Mouse (Mus musculus): ENCODE measurements around the gene Sirpb1c. TPM values are rescaled to one million over a fixed set of nuclear protein-coding genes. Genes with fewer than 3 reads are reported as not detected.
"Not testable (repeated sequence)": the region's sequence is repeated elsewhere in the genome, so short reads cannot be mapped to it uniquely, and the experiment has no call there.

The Sirpb1c gene
- polyA plus RNA-seq (2015; fragmentation: Nextera tagmentation; extraction: Ambion mirVana): not detected in 2 replicates

DNA sequence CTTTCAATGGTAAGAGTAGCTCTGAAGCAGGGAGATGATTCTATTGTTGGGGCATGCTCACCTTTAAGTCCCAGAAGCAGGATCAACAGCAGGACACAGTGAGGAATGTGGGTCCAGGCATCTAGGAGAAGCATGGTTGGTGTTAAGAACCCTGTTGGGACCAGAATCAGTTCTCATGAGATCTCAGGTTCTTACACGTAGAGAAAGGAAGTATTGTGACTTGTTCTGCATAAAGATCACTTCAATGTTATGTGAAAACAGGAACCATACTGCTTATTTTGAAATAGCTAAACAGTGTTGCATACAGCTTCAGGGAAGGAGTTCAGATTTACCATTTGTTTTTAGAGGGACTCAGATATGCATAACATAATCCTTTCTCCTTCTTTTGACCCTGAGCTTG lies at the start of gene Sirpb1c:
Sirpb1c (minus strand) TSS at position 249 of the 400 bp plus-strand sequence.
- not testable (repeated sequence) for H3K4me3 ChIP-seq; ATAC-seq (ENCODE audit: extremely low read depth, insufficient number of reproducible peaks, low FRiP score, low TSS enrichment); H3K4me2 ChIP-seq; H3K9me3 ChIP-seq; H3K27ac ChIP-seq (replicated peaks); H3K27me3 ChIP-seq (replicated peaks); H3K36me3 ChIP-seq; H3K4me1 ChIP-seq; H3K9ac ChIP-seq
- 63% methylated on average over 1 of the region's 1 CpGs for WGBS

DNA sequence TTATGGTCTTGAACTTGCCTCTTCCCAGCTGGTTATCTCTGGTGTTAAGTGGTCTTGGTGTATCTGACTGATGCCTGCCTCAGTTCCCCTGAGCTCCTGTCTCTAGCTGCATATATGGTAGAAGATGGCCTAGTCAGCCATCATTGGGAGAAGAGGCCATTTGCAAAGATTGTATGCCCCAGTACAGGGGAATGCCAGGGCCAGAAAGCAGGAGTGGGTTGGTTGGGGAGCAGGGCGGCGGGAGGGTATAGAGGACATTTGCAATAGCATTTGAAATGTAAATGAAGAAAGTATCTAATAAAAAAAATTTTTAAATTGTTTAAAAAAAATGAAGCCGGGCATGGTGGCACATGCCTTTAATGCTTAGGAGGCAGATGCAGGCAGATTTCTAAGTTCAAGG lies 38.1 kb upstream of the Sirpb1c start:
- Histone ChIP-seq H3K27ac (replicated peaks) (no peak overlapping the region), H3K4me2 (no peak overlapping the region), H3K4me3 (no peak overlapping the region), H3K9ac (no peak overlapping the region), H3K27me3 (replicated peaks) (no peaks in the 10 kb centered on the region), H3K36me3 (no peaks in the 10 kb centered on the region), H3K9me3 (0 out of 2 replicates have a peak, but pooled peaks cover 20% of the 10 kb centered on the region), H3K4me1 (no peaks in the 10 kb centered on the region)
- no peak for ATAC-seq (ENCODE audit: extremely low read depth, insufficient number of reproducible peaks, low FRiP score, low TSS enrichment)
- 74% methylated on average over 3 of the region's 3 CpGs for WGBS

DNA sequence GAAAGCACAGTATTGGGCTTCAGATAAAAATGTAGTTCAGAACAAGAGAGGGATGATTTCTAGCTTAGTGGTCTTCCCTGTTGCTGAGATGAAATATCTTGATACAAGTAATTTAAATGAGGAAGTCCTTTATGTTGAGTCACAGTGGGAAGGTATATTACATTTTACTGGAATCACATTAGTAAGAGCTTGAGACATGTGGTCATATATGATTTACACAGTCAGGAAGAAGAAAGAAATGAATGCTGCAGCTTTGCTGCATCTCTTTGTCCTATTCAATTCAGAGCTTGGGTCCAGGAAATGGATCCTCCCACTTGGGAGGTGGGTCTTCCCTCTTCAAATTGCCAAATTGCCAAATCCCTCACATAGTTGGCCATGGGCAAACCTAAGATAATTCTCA lies 7.4 kb upstream of the Sirpb1c start:
- not testable (repeated sequence) for H3K9me3 ChIP-seq; H3K4me1 ChIP-seq; H3K4me2 ChIP-seq; H3K9ac ChIP-seq; ATAC-seq (ENCODE audit: extremely low read depth, insufficient number of reproducible peaks, low FRiP score, low TSS enrichment); H3K27ac ChIP-seq (replicated peaks); H3K36me3 ChIP-seq; H3K4me3 ChIP-seq; H3K27me3 ChIP-seq (replicated peaks)

DNA sequence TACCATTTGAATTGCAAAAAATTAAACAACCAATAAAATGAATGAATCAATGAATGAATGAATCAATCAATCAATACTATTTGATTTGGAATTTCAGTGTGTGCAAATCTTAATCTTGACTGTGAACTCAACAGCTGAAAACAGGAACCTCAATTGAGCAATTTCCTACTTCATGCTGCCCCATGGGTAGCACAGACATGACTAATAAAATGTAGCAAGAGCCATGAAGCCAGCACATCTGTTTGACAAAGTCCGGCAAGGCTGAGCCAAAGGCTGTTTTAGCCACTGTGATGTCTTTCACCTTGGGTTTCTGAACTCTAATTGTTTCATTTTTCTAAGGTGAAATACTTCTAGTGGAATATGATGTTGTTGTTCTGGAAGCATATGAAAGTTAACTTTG lies 1.6 kb upstream of the Sirpb1c start:
- H3K4me3 ChIP-seq: no peak overlapping the region
- WGBS: 84% methylated on average over 1 of the region's 1 CpGs
- no peaks in the 10 kb centered on the region for H3K27me3 ChIP-seq (replicated peaks)
- H3K9me3 ChIP-seq: peaks cover 8% of the 10 kb centered on the region; the same call in 1 of the 2 replicates
- no peak overlapping the region for H3K4me2 ChIP-seq
- H3K27ac ChIP-seq (replicated peaks): no peak overlapping the region
- H3K36me3 ChIP-seq: no peaks in the 10 kb centered on the region
- H3K9ac ChIP-seq: no peak overlapping the region
- no peak for ATAC-seq (ENCODE audit: extremely low read depth, insufficient number of reproducible peaks, low FRiP score, low TSS enrichment)
- no peaks in the 10 kb centered on the region for H3K4me1 ChIP-seq

DNA sequence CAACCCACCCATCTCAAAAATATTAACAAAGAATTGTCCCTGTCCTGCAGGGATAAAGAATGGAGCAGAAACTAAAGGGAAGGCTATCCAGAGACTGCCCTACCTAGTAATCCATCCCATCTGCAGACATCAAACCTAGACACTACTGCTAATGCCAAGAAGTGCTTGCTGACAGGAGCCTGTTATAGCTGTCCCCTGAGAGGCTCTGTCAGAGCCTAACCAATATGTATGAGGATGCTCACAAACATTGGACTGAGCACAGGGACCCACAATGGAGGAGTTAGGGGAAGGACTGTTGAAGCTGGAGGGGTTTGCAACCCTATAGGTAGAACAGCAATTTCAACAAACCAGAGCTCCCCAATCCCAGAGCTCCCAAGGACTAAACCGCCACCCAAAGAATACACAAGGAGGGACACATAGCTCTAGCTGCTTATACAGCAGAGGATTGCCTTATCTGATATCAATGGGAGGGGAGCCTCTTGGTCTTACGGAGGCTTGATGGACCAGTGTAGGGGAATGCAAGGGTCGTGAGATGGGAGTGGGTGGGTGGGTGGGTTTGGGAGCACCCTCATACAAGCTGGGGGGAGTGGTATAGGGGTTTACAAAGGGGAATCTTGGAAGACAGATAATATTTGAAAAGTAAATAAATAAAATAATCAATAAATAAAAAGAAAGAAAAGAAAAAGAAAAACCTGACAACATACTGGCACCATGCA lies 838 bp downstream of the Sirpb1c start:
- Histone ChIP-seq H3K27me3 (replicated peaks) (no peaks in the 10 kb centered on the region), H3K4me1 (no peaks in the 10 kb centered on the region), H3K27ac (replicated peaks) (no peak overlapping the region), H3K9ac (no peak overlapping the region), H3K4me3 (no peak overlapping the region), H3K36me3 (no peaks in the 10 kb centered on the region), H3K4me2 (no peak overlapping the region), H3K9me3 (peaks cover 9% of the 10 kb centered on the region; the same call in 1 of the 2 replicates)
- ATAC-seq (ENCODE audit: extremely low read depth, insufficient number of reproducible peaks, low FRiP score, low TSS enrichment): no peak
- 66% methylated on average over 3 of the region's 3 CpGs for WGBS

DNA sequence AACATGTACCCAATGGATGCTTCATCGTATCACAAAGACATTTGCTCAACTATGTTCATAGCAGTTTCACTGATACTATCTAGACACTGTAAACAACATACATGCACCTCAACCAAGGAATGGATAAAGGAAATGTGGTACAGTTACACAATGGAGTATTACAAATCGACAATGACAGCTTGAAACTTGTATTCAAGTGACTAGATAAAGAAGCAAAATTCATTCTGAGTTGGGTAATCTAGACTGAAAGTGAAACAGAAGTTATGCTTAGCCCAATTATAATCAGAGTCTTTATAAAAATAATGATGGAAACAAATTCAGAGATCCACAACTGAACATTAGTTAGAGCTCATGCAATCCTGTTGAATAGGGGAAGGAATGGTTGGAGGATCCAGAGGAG lies 74.7 kb downstream of the Sirpb1c start:
- not testable (repeated sequence) for H3K9me3 ChIP-seq; H3K4me2 ChIP-seq; H3K4me1 ChIP-seq; H3K36me3 ChIP-seq; H3K9ac ChIP-seq; H3K27ac ChIP-seq (replicated peaks); H3K27me3 ChIP-seq (replicated peaks); ATAC-seq (ENCODE audit: extremely low read depth, insufficient number of reproducible peaks, low FRiP score, low TSS enrichment); H3K4me3 ChIP-seq
- WGBS: 45% methylated on average over 2 of the region's 2 CpGs

Other genes with a start within 250 kb of the Sirpb1c start
- gene Gm5150, start 157.9 kb upstream of the Sirpb1c start, polyA plus RNA-seq (2015; fragmentation: Nextera tagmentation; extraction: Ambion mirVana): not detected in 2 replicates

Data from heart, embryonic 13.5 days (tissue).